Mouse (Mus musculus): ENCODE measurements around the gene Haus6. TPM values are rescaled to one million over a fixed set of nuclear protein-coding genes. Genes with fewer than 3 reads are reported as not detected.
"Not testable (repeated sequence)": the region's sequence is repeated elsewhere in the genome, so short reads cannot be mapped to it uniquely, and the experiment has no call there.

The Haus6 gene
- total RNA-seq (2021) (1 to 10 TPM; 4.6 to 9.3 TPM), polyA plus RNA-seq (2012; rRNA removed) (7.0 and 9.7 TPM in 2 replicates)
- long read RNA-seq, full-length matches to known transcripts: 4 of 7 reads
- long read RNA-seq, partial matches to known transcripts: 1 of 7 reads
- long read RNA-seq, other reads (novel, unspliced or antisense): 2 of 7 reads

DNA sequence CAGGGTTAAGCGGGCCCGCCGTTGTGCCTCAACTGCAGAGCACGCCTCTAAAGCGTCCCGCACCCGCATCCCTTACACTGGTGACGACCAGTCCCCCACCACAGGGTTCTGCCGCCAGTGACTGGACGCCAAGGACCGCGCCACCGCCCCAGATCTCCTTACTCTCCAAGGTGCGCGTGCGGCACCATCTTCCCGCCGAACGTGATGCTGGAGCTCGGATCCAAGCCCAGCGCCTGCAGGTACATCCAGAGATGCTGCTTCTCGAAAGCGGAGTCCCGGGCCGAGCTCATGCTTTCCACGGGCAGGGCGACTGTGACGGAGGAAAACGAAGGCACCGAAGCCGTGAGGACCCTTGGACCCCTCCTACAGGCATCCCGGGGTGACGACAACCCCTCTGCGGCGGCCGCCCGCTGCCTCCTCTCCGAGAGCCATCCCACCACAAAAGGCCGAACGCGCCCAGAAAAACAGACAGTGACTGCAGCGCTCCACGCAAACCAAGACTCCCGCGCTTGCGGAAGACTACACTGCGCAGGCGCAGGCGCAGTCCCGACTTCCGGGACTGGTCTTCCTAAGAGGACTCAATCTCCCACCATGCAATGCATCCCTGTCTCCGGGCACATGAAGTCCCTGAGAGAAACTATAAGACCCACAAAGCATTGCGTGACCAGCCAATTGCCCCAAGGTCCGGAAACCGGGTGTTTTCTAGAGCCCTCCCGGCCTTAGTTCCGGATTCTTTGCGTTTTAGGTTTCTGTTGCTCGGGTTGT lies at the start of gene Haus6:
Haus6 (minus strand) TSS at position 532 of the 765 bp plus-strand sequence.
- DNase-seq: peak; percentile 93

DNA sequence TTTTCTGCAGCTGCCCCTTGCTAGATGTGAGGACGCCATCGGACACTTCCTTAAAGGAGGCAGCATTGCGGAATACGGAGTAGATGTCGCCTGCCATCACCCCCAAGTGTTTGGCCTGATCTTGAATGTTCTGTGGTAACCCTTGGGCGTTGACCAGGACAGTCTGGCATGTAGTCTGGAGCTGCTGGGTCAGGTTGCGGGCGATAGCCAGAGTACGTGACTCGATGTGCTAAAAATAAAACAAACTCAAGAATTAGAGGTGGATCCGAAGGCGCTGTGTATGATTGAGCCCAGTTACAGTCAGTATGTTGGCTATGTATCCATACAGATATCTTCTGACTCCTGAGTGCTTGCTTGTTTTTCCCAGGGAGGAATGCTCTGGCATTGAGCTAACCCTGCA lies 45.3 kb upstream of the Haus6 start:
- no peak for DNase-seq

- DNase-seq: not testable (repeated sequence)
Measured at GRCm38 (mm10) chr4:86656410-86656809, 44.6 kb upstream of the Haus6 start.

- no peak for DNase-seq
Measured at GRCm38 (mm10) chr4:86651686-86652384, 40.0 kb upstream of the Haus6 start.

- DNase-seq: not testable (repeated sequence)
Measured at GRCm38 (mm10) chr4:86648394-86648793, 36.5 kb upstream of the Haus6 start.

GRCm38 (mm10) chr4:86637561-86637960 lies 25.7 kb upstream of the Haus6 start:
- DNase-seq: not testable (repeated sequence)

- DNase-seq: not testable (repeated sequence)
Measured at GRCm38 (mm10) chr4:86634873-86635272, 23.0 kb upstream of the Haus6 start.

DNA sequence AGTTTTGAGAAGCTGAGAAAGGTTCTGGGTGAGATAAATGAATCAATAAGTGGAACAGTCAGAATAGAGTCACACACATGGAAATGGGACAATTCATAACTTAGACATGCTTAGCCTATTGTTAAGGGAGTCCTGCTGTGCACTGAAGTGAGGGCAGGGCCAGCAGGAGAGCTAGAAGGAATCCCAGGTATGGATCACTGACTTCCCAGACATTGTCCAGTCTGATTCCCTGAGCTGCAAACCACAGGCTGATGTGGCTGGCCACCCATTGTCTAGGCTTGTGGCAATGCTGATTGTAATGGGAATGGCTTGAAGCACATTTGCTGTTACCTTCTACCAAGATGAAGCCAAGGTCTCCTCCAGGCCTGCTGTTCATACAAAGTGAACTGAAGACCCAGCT lies 22.5 kb upstream of the Haus6 start:
- not testable (repeated sequence) for DNase-seq

- not testable (repeated sequence) for DNase-seq
Measured at GRCm38 (mm10) chr4:86632556-86632955, 20.7 kb upstream of the Haus6 start.

- no peak for DNase-seq
Measured at GRCm38 (mm10) chr4:86631831-86632230, 20.0 kb upstream of the Haus6 start.

DNA sequence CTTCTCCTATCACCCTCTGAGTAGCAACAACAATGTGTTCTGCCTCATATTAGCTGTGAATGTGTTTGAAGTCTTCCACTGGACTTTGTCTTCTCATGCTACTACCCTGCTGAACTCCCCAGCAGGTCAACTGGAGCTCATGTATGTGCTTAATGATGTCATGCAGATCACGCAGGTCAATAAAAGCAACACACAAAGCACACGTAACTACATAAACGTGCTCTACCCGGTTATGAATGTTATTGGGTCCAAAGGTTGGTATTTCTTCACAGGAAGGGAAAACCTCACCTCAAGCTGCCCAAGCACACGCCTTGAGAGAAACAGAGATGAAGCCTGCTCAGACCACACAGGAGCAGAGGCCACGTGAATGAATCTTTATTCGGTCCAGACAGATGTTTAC lies 14.6 kb upstream of the Haus6 start:
- DNase-seq: not testable (repeated sequence)

GRCm38 (mm10) chr4:86625463-86625862 lies 13.6 kb upstream of the Haus6 start:
- DNase-seq: no peak

- not testable (repeated sequence) for DNase-seq
Measured at GRCm38 (mm10) chr4:86622532-86622931, 10.7 kb upstream of the Haus6 start.

DNA sequence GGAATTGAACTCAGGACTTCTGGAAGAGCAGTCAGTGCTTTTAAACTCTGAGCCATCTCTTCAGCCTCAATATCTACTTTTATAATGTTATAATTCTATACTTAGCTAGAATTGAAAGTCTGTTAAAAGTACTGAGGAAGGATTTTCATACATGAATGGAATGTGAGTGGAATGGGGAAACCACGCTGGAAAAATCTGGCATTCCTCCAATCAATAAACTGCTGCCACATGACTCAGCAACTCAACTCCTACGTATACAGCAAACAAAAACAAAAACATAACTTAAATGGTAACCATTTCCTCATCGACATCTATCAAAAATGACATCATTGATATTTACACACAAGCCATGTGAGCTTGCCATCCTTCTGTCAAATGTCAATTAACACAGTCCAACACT lies 10.3 kb upstream of the Haus6 start:
- DNase-seq: no peak

- DNase-seq: no peak
Measured at GRCm38 (mm10) chr4:86620506-86620905, 8.7 kb upstream of the Haus6 start.

- no peak for DNase-seq
Measured at GRCm38 (mm10) chr4:86612289-86612620, 400 bp upstream of the Haus6 start.

GRCm38 (mm10) chr4:86591304-86591703 lies 20.6 kb downstream of the Haus6 start:
- no peak for DNase-seq

- no peak for DNase-seq
Measured at GRCm38 (mm10) chr4:86588236-86588635, 23.6 kb downstream of the Haus6 start.

DNA sequence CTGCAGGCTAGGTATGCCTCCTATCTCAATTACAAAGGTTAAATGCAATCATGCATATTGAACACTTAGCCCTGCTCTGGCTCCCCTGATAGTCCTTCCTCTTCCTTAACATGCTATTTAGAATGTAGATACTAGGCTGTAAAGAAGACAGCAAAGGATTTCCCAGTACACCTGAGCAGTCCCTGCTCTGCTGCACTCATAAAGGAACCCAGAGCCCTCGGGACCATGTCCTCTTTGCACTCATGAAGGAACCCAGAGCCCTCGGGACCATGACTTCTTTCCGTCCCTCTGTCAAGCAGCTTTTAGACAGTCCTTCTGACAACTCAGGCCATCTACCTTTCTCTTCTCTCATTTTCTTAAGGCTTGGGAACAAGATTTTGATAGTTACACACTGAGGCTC lies 31.3 kb downstream of the Haus6 start:
- DNase-seq: no peak

GRCm38 (mm10) chr4:86580056-86580455 lies 31.8 kb downstream of the Haus6 start:
- no peak for DNase-seq

GRCm38 (mm10) chr4:86576630-86577225 lies 35.1 kb downstream of the Haus6 start:
- DNase-seq: no peak

GRCm38 (mm10) chr4:86576120-86576541 lies 35.7 kb downstream of the Haus6 start:
- DNase-seq: no peak
